Mouse (Mus musculus): ENCODE results near the gene D630003M21Rik. TPM values are rescaled to one million over a fixed set of nuclear protein-coding genes. Genes with fewer than 3 reads are reported as not detected.

Gene D630003M21Rik
- polyA plus RNA-seq (2015; fragmentation: Nextera tagmentation; extraction: Ambion mirVana) = 16.4 and 17.4 TPM in 2 replicates

DNA sequence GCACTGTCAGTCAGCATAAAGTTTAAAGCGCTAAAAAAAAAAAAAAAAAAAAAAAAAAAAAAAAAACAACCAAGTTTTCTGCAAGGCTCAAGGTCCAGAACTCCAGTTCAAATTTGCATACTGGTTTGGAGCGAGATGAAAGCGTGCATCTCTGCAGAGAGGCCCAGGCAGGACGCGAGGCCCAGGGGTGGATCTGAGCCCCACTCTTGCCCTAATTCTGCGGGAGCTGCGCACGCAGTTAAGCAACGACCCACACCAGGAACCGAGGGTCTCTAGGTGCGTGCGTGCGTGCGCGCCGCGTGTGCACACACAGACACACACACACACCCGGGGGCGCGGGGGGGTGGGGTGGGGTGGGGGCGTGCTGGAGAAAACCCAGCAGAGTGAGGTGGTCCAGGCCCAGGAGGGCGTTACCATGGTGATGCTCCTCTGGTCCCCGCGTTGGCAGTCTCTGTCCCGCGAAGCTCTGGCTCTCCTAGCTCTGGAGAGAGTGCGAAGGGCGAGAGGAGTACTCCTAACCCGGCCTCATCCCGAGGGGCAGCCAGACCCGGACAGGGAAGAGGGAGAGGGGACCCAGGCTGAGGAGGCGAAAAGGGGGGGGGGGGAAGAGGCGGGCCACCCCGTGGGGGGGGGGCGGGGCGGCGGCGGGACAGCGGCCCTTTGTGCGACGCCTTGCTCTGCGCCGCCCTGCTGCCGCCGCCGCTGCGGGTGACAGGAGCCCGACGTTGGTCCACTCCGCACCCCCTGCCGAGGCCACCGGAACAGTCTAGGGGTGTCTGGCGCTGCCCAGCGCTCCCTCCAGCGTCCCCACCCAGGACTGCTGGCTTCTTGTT, at the start of gene D630003M21Rik:
D630003M21Rik (minus strand) TSS at position 553 of the 833 bp plus-strand sequence.
- peak; percentile 70 for ATAC-seq (ENCODE audit: low FRiP score, low read depth)
- H3K4me2 ChIP-seq (replicated peaks) = peak within 1 kb of the TSS; percentile 78
- peak within 1 kb of the TSS; percentile 56 for H3K4me3 ChIP-seq
- H3K27ac ChIP-seq = peak within 1 kb of the TSS; percentile 90
- under 1% methylated on average over 46 of the region's 55 CpGs for WGBS
- peaks cover 54% of the 10 kb centered on the region for H3K4me1 ChIP-seq
- H3K27me3 ChIP-seq = no peaks in the 10 kb centered on the region
- peak within 1 kb of the TSS; percentile 73 for H3K9ac ChIP-seq
- H3K36me3 ChIP-seq = no peaks in the 10 kb centered on the region
- H3K9me3 ChIP-seq = no peaks in the 10 kb centered on the region

DNA sequence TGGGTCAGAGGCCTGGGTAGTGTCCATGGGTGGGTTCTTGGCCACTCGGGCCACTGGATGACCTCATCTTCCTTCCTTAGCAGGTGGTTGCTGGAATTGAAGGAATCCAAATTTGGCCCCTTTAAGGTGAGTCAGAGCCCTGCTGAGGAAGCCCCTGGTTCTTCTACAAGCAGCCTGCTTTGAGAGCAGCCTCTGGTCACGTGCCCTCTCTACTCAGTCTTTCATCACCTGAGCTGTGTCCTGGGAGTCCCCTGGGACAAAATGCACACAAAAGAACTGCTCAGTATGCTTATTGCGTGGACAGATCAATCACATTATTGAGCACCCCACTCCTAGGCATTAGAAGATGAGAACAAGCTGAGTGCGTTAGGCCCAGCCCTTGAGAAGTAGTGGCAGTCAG, 47.9 kb upstream of the D630003M21Rik start:
- no peak for ATAC-seq (ENCODE audit: low FRiP score, low read depth)
- no peaks in the 10 kb centered on the region for H3K36me3 ChIP-seq
- no peak overlapping the region for H3K9ac ChIP-seq
- no peaks in the 10 kb centered on the region for H3K9me3 ChIP-seq
- no peak overlapping the region for H3K4me3 ChIP-seq
- H3K27ac ChIP-seq = no peak overlapping the region
- 70% methylated on average over 4 of the region's 4 CpGs for WGBS
- peaks cover 22% of the 10 kb centered on the region for H3K4me1 ChIP-seq
- no peaks in the 10 kb centered on the region for H3K27me3 ChIP-seq
- no peak overlapping the region for H3K4me2 ChIP-seq (replicated peaks)

DNA sequence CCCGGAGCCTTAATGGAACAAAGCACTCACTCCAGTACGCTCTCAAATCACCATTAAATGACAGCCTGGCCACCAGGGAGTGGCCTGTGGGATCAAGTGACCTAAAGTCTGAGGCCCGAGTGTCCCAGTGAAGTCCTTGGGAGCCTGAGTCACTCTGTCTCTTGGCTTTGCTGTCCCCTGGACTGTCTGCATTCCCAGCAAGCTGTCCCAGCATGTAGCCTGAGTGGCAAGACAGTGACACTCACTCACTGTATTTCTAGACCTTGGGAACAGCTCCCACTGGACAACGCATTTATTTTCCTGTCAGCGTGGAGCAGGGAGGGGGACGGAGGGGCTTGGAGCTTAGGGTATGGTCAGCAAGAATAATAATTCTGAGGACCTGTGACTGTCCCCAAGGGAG, 47.4 kb upstream of the D630003M21Rik start:
- WGBS = 66% methylated on average over 6 of the region's 6 CpGs
- Histone ChIP-seq H3K27ac (no peak overlapping the region), H3K4me3 (no peak overlapping the region), H3K9me3 (no peaks in the 10 kb centered on the region), H3K4me2 (replicated peaks) (no peak overlapping the region), H3K27me3 (no peaks in the 10 kb centered on the region), H3K36me3 (no peaks in the 10 kb centered on the region), H3K9ac (no peak overlapping the region), H3K4me1 (peaks cover 18% of the 10 kb centered on the region)
- ATAC-seq (ENCODE audit: low FRiP score, low read depth) = no peak

DNA sequence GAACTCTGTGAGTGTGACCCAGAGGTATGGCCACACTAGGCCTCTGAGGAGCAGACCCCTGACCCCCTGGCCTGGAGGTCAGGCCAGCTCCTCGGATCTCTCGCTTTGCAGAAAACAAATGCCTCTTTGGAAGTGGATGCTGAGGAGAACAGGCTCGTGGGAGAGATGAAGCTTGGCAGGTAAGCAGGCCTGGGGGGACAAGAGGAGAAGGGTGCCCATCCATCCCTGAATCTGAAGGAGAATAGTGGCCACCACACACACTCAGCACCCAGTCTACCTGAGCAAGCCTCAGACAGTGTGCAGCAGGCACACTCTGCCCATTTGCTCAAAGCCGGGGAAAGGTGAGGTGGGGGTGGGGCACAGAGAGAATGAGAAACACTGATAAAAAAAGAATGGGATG, 46.8 kb upstream of the D630003M21Rik start:
- 71% methylated on average over 4 of the region's 4 CpGs for WGBS

DNA sequence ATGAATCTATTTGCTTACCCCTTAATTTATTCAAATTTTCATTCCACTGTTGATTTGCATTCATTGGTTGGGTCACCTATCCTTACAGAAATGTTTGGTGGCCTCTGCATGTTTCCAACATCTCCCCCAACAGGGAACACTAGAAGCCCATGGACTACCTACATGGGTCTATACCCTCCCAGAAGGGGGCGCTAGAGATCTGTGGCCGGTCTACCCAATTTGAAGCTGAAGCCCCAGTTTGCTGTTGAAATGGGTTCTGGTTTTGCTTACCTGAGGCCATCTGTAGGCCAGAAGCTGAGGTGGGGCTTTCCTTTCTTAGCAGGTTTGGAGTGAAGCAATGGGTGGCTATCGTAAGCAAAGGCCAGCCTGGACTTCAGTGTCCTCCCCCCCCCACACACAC, 46.3 kb upstream of the D630003M21Rik start:
- 94% methylated on average over 3 of the region's 3 CpGs for WGBS

More for the DNA sequence above, 46.8 kb upstream of the D630003M21Rik start:
- H3K4me3 ChIP-seq = no peak overlapping the region
- no peaks in the 10 kb centered on the region for H3K36me3 ChIP-seq
- no peak overlapping the region for H3K4me2 ChIP-seq (replicated peaks)
- H3K4me1 ChIP-seq = peaks cover 17% of the 10 kb centered on the region
- H3K9me3 ChIP-seq = no peaks in the 10 kb centered on the region
- no peaks in the 10 kb centered on the region for H3K27me3 ChIP-seq
- no peak overlapping the region for H3K9ac ChIP-seq
- no peak for ATAC-seq (ENCODE audit: low FRiP score, low read depth)
- H3K27ac ChIP-seq = no peak overlapping the region

DNA sequence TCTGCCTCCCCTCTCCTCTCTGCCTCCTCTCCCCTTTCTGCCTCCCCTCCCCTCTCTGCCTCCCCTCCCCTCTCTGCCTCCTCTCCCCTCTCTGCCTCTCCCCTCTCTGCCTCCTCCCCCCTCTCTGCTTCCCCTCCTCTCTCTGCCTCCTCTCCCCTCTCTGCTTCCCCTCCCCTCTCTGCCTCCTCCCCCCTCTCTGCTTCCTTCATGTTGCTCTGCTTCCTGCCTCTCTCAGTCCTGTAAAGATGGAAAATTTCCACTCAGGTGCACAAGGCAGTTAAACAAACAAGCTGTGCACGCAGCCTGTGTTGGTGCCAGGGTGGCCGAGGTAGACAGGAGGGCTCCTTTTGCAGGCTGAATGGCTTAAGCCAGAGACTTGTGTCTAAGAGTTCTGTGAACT, 44.6 kb upstream of the D630003M21Rik start:
- no peaks in the 10 kb centered on the region for H3K27me3 ChIP-seq
- no peak overlapping the region for H3K4me3 ChIP-seq
- 16% methylated on average over 2 of the region's 2 CpGs for WGBS
- H3K9me3 ChIP-seq = no peaks in the 10 kb centered on the region
- no peak overlapping the region for H3K4me2 ChIP-seq (replicated peaks)
- peak overlapping the region; percentile 85 for H3K27ac ChIP-seq
- H3K4me1 ChIP-seq = peaks cover 17% of the 10 kb centered on the region
- ATAC-seq (ENCODE audit: low FRiP score, low read depth) = no peak
- H3K36me3 ChIP-seq = no peaks in the 10 kb centered on the region
- no peak overlapping the region for H3K9ac ChIP-seq

More for the DNA sequence above, 46.3 kb upstream of the D630003M21Rik start:
- Histone ChIP-seq H3K9ac (no peak overlapping the region), H3K36me3 (no peaks in the 10 kb centered on the region), H3K27me3 (no peaks in the 10 kb centered on the region), H3K27ac (no peak overlapping the region), H3K9me3 (no peaks in the 10 kb centered on the region), H3K4me2 (replicated peaks) (no peak overlapping the region), H3K4me3 (no peak overlapping the region), H3K4me1 (peaks cover 17% of the 10 kb centered on the region)
- ATAC-seq (ENCODE audit: low FRiP score, low read depth) = no peak

DNA sequence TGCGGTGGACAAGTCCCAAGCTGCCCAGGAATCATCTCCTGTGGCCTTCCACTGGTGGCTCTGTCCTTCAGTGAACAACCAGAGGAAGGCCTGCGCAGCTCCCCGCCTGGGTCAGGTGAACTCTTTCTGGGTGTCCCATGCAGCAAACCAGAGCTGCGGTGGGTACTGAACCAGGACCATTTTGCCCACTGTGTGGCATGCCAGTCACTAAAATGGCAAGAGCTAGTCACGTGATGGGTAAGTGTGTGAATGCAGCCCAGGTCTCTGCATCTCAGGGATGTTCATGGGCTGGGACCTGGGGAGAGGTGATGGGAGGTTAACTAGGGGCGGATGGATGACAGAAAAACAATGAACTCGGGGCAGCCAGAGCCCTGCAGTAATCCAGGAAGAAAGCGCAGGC, 41.0 kb upstream of the D630003M21Rik start:
- Histone ChIP-seq H3K9ac (no peak overlapping the region), H3K9me3 (no peaks in the 10 kb centered on the region), H3K4me1 (peaks cover 17% of the 10 kb centered on the region), H3K27ac (no peak overlapping the region), H3K4me3 (no peak overlapping the region), H3K36me3 (no peaks in the 10 kb centered on the region), H3K27me3 (no peaks in the 10 kb centered on the region), H3K4me2 (replicated peaks) (no peak overlapping the region)
- ATAC-seq (ENCODE audit: low FRiP score, low read depth) = no peak
- 83% methylated on average over 8 of the region's 8 CpGs for WGBS

DNA sequence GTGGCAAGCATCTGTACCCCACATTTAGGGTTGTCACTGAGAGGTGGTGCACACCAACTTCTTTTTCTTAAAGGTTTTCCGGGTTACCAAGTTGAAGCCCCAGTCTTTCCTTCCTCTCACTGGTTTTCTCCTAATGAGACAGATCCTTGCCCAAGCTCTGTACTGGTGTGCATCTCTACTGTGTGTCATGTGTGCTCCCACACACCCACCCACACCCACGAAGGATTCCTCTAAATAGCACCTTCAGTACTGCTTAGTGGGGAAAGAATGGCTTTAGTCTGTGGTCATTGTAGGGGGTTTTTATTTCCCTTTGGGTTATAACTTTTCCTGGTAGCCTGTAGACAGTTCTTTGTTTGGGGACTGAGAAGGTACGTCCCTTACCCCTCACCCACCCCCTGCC, 35.9 kb upstream of the D630003M21Rik start:
- Histone ChIP-seq H3K36me3 (no peaks in the 10 kb centered on the region), H3K4me2 (replicated peaks) (no peak overlapping the region), H3K27ac (no peak overlapping the region), H3K27me3 (0 out of 2 replicates have a peak, but pooled peaks cover 4% of the 10 kb centered on the region), H3K9ac (no peak overlapping the region), H3K9me3 (no peaks in the 10 kb centered on the region), H3K4me3 (no peak overlapping the region), H3K4me1 (no peaks in the 10 kb centered on the region)
- WGBS = 81% methylated on average over 3 of the region's 3 CpGs
- ATAC-seq (ENCODE audit: low FRiP score, low read depth) = no peak

DNA sequence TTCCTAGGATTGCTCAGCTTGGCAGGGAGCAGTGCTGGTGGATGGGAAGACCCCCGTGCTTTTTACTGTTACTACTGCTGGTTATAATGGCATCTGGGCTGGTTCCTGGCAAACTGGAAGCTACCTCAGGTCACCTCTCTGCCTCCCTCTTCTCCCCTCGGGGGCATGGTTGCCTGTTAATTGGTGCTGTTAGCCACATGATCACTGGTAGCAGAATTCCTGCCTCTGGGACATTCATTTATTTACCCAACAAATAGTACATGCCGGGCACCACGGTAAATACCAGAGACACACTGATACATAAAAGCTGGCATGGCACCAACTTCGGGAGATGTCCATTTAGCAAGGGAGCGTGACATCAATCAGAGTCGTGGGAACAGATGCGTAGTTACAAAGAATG, 30.5 kb upstream of the D630003M21Rik start:
- Histone ChIP-seq H3K4me3 (no peak overlapping the region), H3K4me1 (peaks cover 27% of the 10 kb centered on the region), H3K4me2 (replicated peaks) (no peak overlapping the region), H3K27me3 (0 out of 2 replicates have a peak, but pooled peaks cover 4% of the 10 kb centered on the region), H3K36me3 (no peaks in the 10 kb centered on the region), H3K27ac (no peak overlapping the region), H3K9ac (no peak overlapping the region), H3K9me3 (no peaks in the 10 kb centered on the region)
- ATAC-seq (ENCODE audit: low FRiP score, low read depth) = no peak
- 67% methylated on average over 8 of the region's 8 CpGs for WGBS

DNA sequence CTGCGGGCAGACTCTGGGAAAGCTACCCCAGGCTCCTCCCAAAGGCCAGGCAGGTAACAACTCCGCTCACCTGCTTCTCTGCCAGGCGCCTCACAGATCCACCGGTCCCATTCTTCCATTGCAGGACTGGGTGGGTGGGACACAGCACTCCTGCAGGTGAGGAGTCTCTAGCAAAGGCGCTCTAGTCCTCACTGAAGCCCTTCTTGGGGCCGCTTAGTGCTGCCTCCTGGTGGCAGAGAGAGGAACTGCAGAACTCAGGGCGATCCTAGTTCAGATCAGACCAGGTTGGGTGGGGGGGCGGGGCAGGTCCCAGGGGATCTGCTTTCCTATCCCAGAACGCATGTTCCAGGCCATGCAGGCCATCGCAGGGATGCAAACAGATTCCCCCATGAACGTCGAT, 29.8 kb upstream of the D630003M21Rik start:
- 0 out of 2 replicates have a peak, but pooled peaks have one; percentile 13 for ATAC-seq (ENCODE audit: low FRiP score, low read depth)
- H3K4me2 ChIP-seq (replicated peaks) = peak overlapping the region; percentile 30; the same call in 1 of the 2 replicates
- no peak overlapping the region for H3K9ac ChIP-seq
- peaks cover 27% of the 10 kb centered on the region for H3K4me1 ChIP-seq
- WGBS = 11% methylated on average over 12 of the region's 12 CpGs
- H3K27ac ChIP-seq = no peak overlapping the region
- H3K36me3 ChIP-seq = no peaks in the 10 kb centered on the region
- H3K9me3 ChIP-seq = no peaks in the 10 kb centered on the region
- no peak overlapping the region for H3K4me3 ChIP-seq
- 0 out of 2 replicates have a peak, but pooled peaks cover 4% of the 10 kb centered on the region for H3K27me3 ChIP-seq

DNA sequence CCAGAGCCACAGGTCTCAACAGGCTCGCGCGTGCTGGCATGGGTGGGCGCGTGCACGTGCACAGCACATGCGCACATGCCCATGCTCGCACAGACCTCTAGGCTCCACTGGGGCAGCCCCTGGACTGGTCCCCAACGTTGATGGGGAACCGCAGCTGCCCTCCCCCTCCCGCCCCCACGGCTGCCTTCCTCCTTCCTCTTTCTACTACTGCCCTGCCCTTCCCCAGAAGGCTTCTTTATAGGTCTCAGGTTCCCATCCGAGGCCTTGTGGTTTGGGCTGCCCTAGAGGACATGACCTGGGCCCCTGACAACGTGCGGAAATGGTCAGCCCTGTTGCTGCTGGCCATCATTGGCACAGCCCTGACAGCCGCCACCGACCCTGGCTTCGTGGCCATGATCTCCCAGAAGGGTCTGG, 29.0 kb upstream of the D630003M21Rik start, which contains the start of gene Bpi:
Bpi (plus strand) TSS at position 90 of the 414 bp plus-strand sequence.
- Histone ChIP-seq H3K4me3 (no peak within 1 kb of the TSS), H3K4me1 (peaks cover 27% of the 10 kb centered on the region), H3K9me3 (no peaks in the 10 kb centered on the region), H3K27me3 (0 out of 2 replicates have a peak, but pooled peaks cover 4% of the 10 kb centered on the region), H3K9ac (peak within 1 kb of the TSS; percentile 39; the same call in 1 of the 2 replicates), H3K4me2 (replicated peaks) (peak within 1 kb of the TSS; percentile 30), H3K27ac (no peak within 1 kb of the TSS), H3K36me3 (no peaks in the 10 kb centered on the region)
- ATAC-seq (ENCODE audit: low FRiP score, low read depth) = no peak
- WGBS = 51% methylated on average over 18 of the region's 18 CpGs

DNA sequence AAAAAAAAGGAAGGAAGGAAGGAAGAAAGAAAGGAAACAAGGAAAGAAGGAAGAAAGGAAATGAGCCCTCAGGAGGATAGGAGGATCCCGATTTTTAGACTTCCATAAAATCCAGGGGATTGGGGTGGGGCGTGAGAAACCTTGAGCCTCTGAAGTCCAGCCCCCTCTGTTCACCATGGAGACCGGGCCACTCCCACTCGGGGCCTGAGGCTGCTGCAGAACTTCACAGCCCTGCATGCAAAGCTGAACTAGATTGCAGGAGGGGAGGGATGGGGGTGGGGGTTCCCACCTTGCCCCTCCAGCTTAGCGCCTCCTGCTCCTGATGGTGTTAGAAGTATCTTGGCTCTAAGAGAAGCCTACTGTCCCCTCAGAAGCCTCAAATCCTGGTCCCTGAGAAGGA, 27.9 kb upstream of the D630003M21Rik start:
- 0 out of 2 replicates have a peak, but pooled peaks cover 4% of the 10 kb centered on the region for H3K27me3 ChIP-seq
- H3K4me3 ChIP-seq = no peak overlapping the region
- peak; percentile 73 for ATAC-seq (ENCODE audit: low FRiP score, low read depth)
- H3K4me2 ChIP-seq (replicated peaks) = 0 out of 2 replicates have a peak overlapping the region, but pooled peaks have one; percentile 28
- no peaks in the 10 kb centered on the region for H3K9me3 ChIP-seq
- H3K9ac ChIP-seq = peak overlapping the region; percentile 39; the same call in 1 of the 2 replicates
- 8% methylated on average over 5 of the region's 5 CpGs for WGBS
- no peak overlapping the region for H3K27ac ChIP-seq
- no peaks in the 10 kb centered on the region for H3K36me3 ChIP-seq
- peaks cover 27% of the 10 kb centered on the region for H3K4me1 ChIP-seq

Measured in limb, embryonic 13.5 days (tissue).